Mouse (Mus musculus): ENCODE measurements around the gene Rnase13. TPM values are rescaled to one million over a fixed set of nuclear protein-coding genes. Genes with fewer than 3 reads are reported as not detected.
"Not testable (repeated sequence)": the region's sequence is repeated elsewhere in the genome, so short reads cannot be mapped to it uniquely, and the experiment has no call there.

The Rnase13 gene
- polyA plus RNA-seq, 1 experiment, result not detected

- H3K4me3 ChIP-seq (ENCODE audit: insufficient read depth, poor library complexity, severe bottlenecking), result no peak overlapping the region
These were observed 6.9 kb upstream of the Rnase13 start for GRCm38 (mm10) chr14:51929309-51929943.

DNA sequence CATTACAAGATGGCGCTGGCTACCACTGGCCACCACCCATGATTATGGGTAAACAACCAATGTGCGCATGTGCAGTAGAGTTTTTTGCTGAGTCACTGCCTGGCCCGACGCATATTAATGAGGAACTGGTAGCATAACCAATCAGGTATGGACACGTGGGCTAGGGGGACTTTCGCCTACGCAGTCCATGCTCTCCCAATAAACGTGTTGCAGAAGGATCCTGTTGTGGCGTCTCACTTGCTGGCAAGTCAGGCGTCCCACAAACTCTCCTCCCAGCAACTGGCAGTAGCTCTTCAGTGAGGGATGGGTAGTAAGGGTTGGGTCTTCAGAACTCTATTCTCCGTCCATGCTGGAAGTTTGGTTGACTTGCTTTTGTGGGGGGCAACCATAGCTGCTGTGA lies 4.4 kb upstream of the Rnase13 start:
- not testable (repeated sequence) for H3K79me3 ChIP-seq (ENCODE audit: low read depth); H3K4me3 ChIP-seq (ENCODE audit: insufficient read depth, poor library complexity, severe bottlenecking); H3ac ChIP-seq (ENCODE audit: control insufficient read depth, insufficient read length, low read depth); H3K36me3 ChIP-seq (ENCODE audit: control insufficient read depth, insufficient read depth); H3K27me3 ChIP-seq (ENCODE audit: control insufficient read depth, insufficient read depth, insufficient read length); H3K79me2 ChIP-seq (ENCODE audit: control insufficient read depth, insufficient read depth)

More at GRCm38 (mm10) chr14:51929309-51929943, 6.9 kb upstream of the Rnase13 start:
- no peaks in the 10 kb centered on the region for H3K79me3 ChIP-seq (ENCODE audit: low read depth)
- H3K36me3 ChIP-seq (ENCODE audit: control insufficient read depth, insufficient read depth), result no peaks in the 10 kb centered on the region
- H3K27me3 ChIP-seq (ENCODE audit: control insufficient read depth, insufficient read depth, insufficient read length), result no peaks in the 10 kb centered on the region
- no peaks in the 10 kb centered on the region for H3K79me2 ChIP-seq (ENCODE audit: control insufficient read depth, insufficient read depth)
- no peak for TF ChIP-seq CEBPB (IDR thresholded peaks at IDR 0.05; ENCODE audit: low read depth)
- TF ChIP-seq MYOG (IDR thresholded peaks at IDR 0.05; ENCODE audit: control insufficient read depth, extremely low read depth, insufficient read length), result no peak
- no peak overlapping the region for H3ac ChIP-seq (ENCODE audit: control insufficient read depth, insufficient read length, low read depth)

- no peaks in the 10 kb centered on the region for H3K36me3 ChIP-seq (ENCODE audit: control insufficient read depth, insufficient read depth)
- TF ChIP-seq USF1 (IDR thresholded peaks at IDR 0.05; ENCODE audit: low read depth) (no peak), MYOG (IDR thresholded peaks at IDR 0.05; ENCODE audit: control insufficient read depth, extremely low read depth, insufficient read length) (no peak), FOSL1 (IDR thresholded peaks at IDR 0.05; ENCODE audit: insufficient read depth, low read length, poor library complexity, severe bottlenecking) (no peak), MYOD1 (IDR thresholded peaks at IDR 0.05; ENCODE audit: control insufficient read depth, insufficient read length, low read depth) (no peak)
These were observed 919 bp upstream of the Rnase13 start for GRCm38 (mm10) chr14:51923492-51923891.

DNA sequence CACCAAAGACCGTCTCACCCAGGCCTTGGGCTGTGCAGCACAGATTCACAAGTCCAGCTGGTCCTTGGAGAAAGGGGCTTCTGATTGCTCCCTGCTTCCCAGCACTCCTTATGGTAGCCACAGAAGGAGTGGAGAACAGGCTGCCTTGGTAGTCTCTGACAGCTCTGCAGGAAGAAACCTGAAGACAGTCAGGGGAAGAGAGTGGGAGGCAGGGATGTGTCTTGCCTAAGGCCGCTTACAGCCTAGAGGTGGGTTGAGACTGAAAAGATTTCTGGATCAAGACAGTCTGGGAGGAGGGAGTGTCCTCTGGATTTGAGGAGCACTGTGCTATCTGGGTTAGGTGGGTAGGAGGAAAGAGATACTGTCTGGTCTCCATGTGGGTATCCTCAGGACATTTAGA lies 337 bp upstream of the Rnase13 start:
- TF ChIP-seq MAX (IDR thresholded peaks at IDR 0.05) (no peak), MYOG (IDR thresholded peaks at IDR 0.05; ENCODE audit: control insufficient read depth, extremely low read depth, insufficient read length) (no peak), CEBPB (IDR thresholded peaks at IDR 0.05; ENCODE audit: low read depth) (no peak), FOSL1 (IDR thresholded peaks at IDR 0.05; ENCODE audit: insufficient read depth, low read length, poor library complexity, severe bottlenecking) (no peak), USF1 (IDR thresholded peaks at IDR 0.05; ENCODE audit: low read depth) (no peak)
- no peaks in the 10 kb centered on the region for H3K79me2 ChIP-seq (ENCODE audit: control insufficient read depth, insufficient read depth)
- H3K79me3 ChIP-seq (ENCODE audit: low read depth), result no peaks in the 10 kb centered on the region
- no peaks in the 10 kb centered on the region for H3K36me3 ChIP-seq (ENCODE audit: control insufficient read depth, insufficient read depth)
- H3K27me3 ChIP-seq (ENCODE audit: control insufficient read depth, insufficient read depth, insufficient read length), result peaks cover 6% of the 10 kb centered on the region
- no peak overlapping the region for H3ac ChIP-seq (ENCODE audit: control insufficient read depth, insufficient read length, low read depth)
- H3K4me3 ChIP-seq (ENCODE audit: insufficient read depth, poor library complexity, severe bottlenecking), result no peak overlapping the region

More at GRCm38 (mm10) chr14:51923492-51923891, 919 bp upstream of the Rnase13 start:
- Histone ChIP-seq H3ac (ENCODE audit: control insufficient read depth, insufficient read length, low read depth) (no peak overlapping the region), H3K27me3 (ENCODE audit: control insufficient read depth, insufficient read depth, insufficient read length) (peaks cover 6% of the 10 kb centered on the region), H3K79me3 (ENCODE audit: low read depth) (no peaks in the 10 kb centered on the region), H3K79me2 (ENCODE audit: control insufficient read depth, insufficient read depth) (no peaks in the 10 kb centered on the region), H3K4me3 (ENCODE audit: insufficient read depth, poor library complexity, severe bottlenecking) (no peak overlapping the region)

GRCm38 (mm10) chr14:51921759-51922570 lies 608 bp downstream of the Rnase13 start:
- Histone ChIP-seq H3K79me3 (ENCODE audit: low read depth) (no peaks in the 10 kb centered on the region), H3K4me3 (ENCODE audit: insufficient read depth, poor library complexity, severe bottlenecking) (no peak overlapping the region), H3K36me3 (ENCODE audit: control insufficient read depth, insufficient read depth) (no peaks in the 10 kb centered on the region), H3ac (ENCODE audit: control insufficient read depth, insufficient read length, low read depth) (no peak overlapping the region), H3K27me3 (ENCODE audit: control insufficient read depth, insufficient read depth, insufficient read length) (peaks cover 6% of the 10 kb centered on the region), H3K79me2 (ENCODE audit: control insufficient read depth, insufficient read depth) (no peaks in the 10 kb centered on the region)
- TF ChIP-seq MYOD1 (IDR thresholded peaks at IDR 0.05; ENCODE audit: control insufficient read depth, insufficient read length, low read depth), result no peak
- TF ChIP-seq USF1 (IDR thresholded peaks at IDR 0.05; ENCODE audit: low read depth), result no peak
- TF ChIP-seq FOSL1 (IDR thresholded peaks at IDR 0.05; ENCODE audit: insufficient read depth, low read length, poor library complexity, severe bottlenecking), result no peak
- TF ChIP-seq CTCF (IDR thresholded peaks at IDR 0.05; ENCODE audit: control insufficient read depth, insufficient read depth, insufficient read length), result no peak
- no peak for TF ChIP-seq MYOG (IDR thresholded peaks at IDR 0.05; ENCODE audit: control insufficient read depth, extremely low read depth, insufficient read length)
- TF ChIP-seq CEBPB (IDR thresholded peaks at IDR 0.05; ENCODE audit: low read depth), result no peak
- TF ChIP-seq MAX (IDR thresholded peaks at IDR 0.05), result no peak

DNA sequence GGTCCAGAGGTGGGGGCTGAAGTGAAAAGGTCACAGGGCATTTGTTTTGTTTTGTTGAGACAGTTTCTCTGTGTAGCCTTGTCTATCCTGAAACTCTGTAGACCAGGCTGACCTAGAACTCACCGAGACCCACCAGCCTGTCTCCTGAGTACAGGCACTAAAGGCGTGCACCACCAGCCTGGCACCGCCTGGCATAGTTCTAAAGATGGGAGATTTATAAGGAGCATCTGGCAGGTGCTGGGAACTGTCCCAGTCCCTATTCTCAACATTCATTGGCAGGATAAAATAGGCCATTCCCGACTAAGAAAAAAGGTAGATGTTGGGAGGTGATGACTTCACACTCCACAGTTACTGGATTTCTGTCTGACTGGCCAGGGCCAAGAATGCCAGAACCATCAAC lies 3.6 kb downstream of the Rnase13 start:
- H3ac ChIP-seq (ENCODE audit: control insufficient read depth, insufficient read length, low read depth), result no peak overlapping the region
- no peaks in the 10 kb centered on the region for H3K79me3 ChIP-seq (ENCODE audit: low read depth)
- H3K27me3 ChIP-seq (ENCODE audit: control insufficient read depth, insufficient read depth, insufficient read length), result peaks cover 6% of the 10 kb centered on the region
- no peaks in the 10 kb centered on the region for H3K79me2 ChIP-seq (ENCODE audit: control insufficient read depth, insufficient read depth)
- no peaks in the 10 kb centered on the region for H3K36me3 ChIP-seq (ENCODE audit: control insufficient read depth, insufficient read depth)
- no peak for TF ChIP-seq USF1 (IDR thresholded peaks at IDR 0.05; ENCODE audit: low read depth)
- no peak for TF ChIP-seq MYOG (IDR thresholded peaks at IDR 0.05; ENCODE audit: control insufficient read depth, extremely low read depth, insufficient read length)
- no peak for TF ChIP-seq FOSL1 (IDR thresholded peaks at IDR 0.05; ENCODE audit: insufficient read depth, low read length, poor library complexity, severe bottlenecking)
- no peak for TF ChIP-seq CEBPB (IDR thresholded peaks at IDR 0.05; ENCODE audit: low read depth)
- TF ChIP-seq CTCF (IDR thresholded peaks at IDR 0.05; ENCODE audit: control insufficient read depth, insufficient read depth, insufficient read length), result no peak
- no peak for TF ChIP-seq MAX (IDR thresholded peaks at IDR 0.05)
- TF ChIP-seq MYOD1 (IDR thresholded peaks at IDR 0.05; ENCODE audit: control insufficient read depth, insufficient read length, low read depth), result no peak
- H3K4me3 ChIP-seq (ENCODE audit: insufficient read depth, poor library complexity, severe bottlenecking), result no peak overlapping the region

All from C2C12 (cell line).